Mouse (Mus musculus) liver, embryonic 16.5 days (tissue): Measurements from ENCODE around the gene Syngr3. TPM values are rescaled to one million over a fixed set of nuclear protein-coding genes. Genes with fewer than 3 reads are reported as not detected.

Source experiments
- ATAC-seq: fragments of 200-750 bp; cut with Nextera tagmentation; 2 replicates; pipeline ENCODE4 v1.8.0; 2017; ENCODE audit warnings: low read depth, mild to moderate bottlenecking, moderate number of reproducible peaks, moderate library complexity
- H3K27ac ChIP-seq: fragments of 300-500 bp; sonication (generic); 2 replicates; pipeline ENCODE4 v1.5.1; 2014; ENCODE audit warnings: mild to moderate bottlenecking, low read length
- H3K27me3 ChIP-seq: fragments of 300-500 bp; sonication (generic); 2 replicates; pipeline ENCODE4 v1.6.1; 2014; ENCODE audit warnings: low read depth, low read length, mixed read lengths; ENCODE audit not compliant: control insufficient read depth, insufficient read depth
- H3K36me3 ChIP-seq: fragments of 300-500 bp; sonication (generic); 2 replicates; pipeline ENCODE4 v1.6.1; 2014; ENCODE audit warnings: mild to moderate bottlenecking; ENCODE audit not compliant: control insufficient read depth, insufficient read depth
- H3K4me1 ChIP-seq: fragments of 300-500 bp; sonication (generic); 2 replicates; pipeline ENCODE4 v1.6.1; 2014; ENCODE audit warnings: low read depth, low read length, mixed read lengths; ENCODE audit not compliant: control insufficient read depth
- H3K4me2 ChIP-seq: fragments of 300-500 bp; sonication (generic); 2 replicates; pipeline ENCODE4 v1.6.1; 2014; ENCODE audit warnings: low read depth, low read length, mixed read lengths
- H3K4me3 ChIP-seq: fragments of 300-500 bp; sonication (generic); 2 replicates; pipeline ENCODE4 v1.5.1; 2014; ENCODE audit warnings: low read depth, mild to moderate bottlenecking, low read length
- H3K9ac ChIP-seq: fragments of 300-500 bp; sonication (generic); 2 replicates; pipeline ENCODE4 v1.6.1; 2014; ENCODE audit warnings: low read depth, low read length
- H3K9me3 ChIP-seq: fragments of 300-500 bp; sonication (generic); replicated peaks from 2 replicates; pipeline ENCODE4 v1.6.1; 2016; ENCODE audit warnings: low read length; ENCODE audit not compliant: control insufficient read depth
- WGBS: fragments of 180-500 bp; shearing (Covaris S2); extraction: QIAGEN DNeasy Blood & Tissue Kit; methylation state at CpG from one replicate; pipeline ENCODE4 v1.1.7; 2014; ENCODE audit not compliant: insufficient replicate concordance; 5-methylcytosine and 5-hydroxymethylcytosine counted together
- polyA plus RNA-seq: library from polyadenylated mRNA; unstranded; fragments of >200 nt; fragmentation: Nextera tagmentation; extraction: Ambion mirVana; gene quantifications from 2 replicates; pipeline ENCODE4 v1.2.1, GENCODE M21; 2015

Syngr3 gene
- polyA plus RNA-seq, 1 experiment from 2014 or later, result 0.21 TPM

DNA sequence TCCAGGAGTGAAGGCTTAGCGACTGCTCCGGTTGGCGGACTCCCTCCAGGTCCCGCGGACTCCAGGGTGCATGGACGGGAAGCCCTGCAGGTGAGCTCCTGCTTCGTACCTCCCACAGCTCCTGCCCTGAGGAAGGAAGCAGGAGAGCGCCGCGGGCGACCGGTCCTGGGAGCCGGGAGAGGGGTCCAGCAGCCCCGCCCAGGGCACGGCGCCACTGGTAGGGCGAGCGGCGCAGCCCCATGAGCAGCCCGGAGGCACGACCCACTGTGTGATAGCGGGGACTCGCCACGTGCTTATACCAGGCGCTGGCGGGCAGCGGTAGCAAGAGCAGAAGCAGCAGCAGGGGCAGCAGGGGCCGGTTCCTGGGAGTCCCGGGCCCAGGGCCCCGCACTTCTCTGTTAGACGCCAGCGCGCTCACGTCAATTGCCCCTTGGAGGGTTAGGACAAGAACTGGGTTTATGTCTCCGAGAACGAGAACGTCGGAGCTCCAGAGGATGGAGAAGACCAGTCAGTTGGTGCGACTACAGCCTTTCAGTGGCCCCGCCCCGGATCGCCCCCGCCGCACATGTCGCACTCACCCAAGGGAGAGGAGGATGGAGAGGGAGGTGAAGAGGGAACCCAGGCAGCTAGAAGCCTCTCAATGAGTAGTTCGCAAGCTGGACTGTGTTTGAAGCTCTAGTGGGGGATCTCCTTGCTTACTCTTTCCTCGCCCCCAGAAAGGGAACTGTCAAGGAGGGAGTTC lies 31.6 kb downstream of the Syngr3 start, which contains the start of gene Npw:
Npw (minus strand) TSS at position 441 of the 742 bp plus-strand sequence.
- Histone ChIP-seq H3K4me2 (peak within 1 kb of the TSS; percentile 61), H3K27me3 (peaks cover 38% of the 10 kb centered on the region), H3K9me3 (no peaks in the 10 kb centered on the region), H3K36me3 (no peaks in the 10 kb centered on the region), H3K4me1 (peaks cover 8% of the 10 kb centered on the region), H3K4me3 (peak within 1 kb of the TSS; percentile 47), H3K9ac (0 out of 2 replicates have a peak within 1 kb of the TSS, but pooled peaks have one; percentile 28), H3K27ac (no peak within 1 kb of the TSS)
- WGBS, result 3% methylated on average over 47 of the region's 47 CpGs
- ATAC-seq, result peak; percentile 32; the same call in 1 of the 2 replicates

DNA sequence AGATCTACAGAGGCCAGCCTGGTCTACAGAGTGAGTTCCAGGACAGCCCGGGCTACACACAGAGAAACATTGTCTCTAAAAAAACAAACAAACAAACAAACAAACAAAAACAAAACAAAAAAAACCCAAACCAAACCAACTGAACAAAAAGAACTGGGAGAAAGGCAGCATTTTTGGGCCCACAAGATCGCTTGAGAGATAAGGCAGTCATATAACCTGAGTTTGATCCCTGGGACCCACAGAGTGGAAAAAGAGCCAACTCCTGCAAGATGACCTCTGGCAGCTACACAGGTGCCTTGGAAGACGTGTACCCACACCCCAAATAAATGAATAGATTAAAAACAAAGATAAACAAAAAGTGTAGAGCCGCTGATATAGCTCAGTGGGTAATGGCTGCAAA lies 34.8 kb downstream of the Syngr3 start:
- H3K4me1 ChIP-seq, result peaks cover 12% of the 10 kb centered on the region
- no peak overlapping the region for H3K4me3 ChIP-seq
- no peak for ATAC-seq
- no peak overlapping the region for H3K4me2 ChIP-seq
- peaks cover 55% of the 10 kb centered on the region for H3K27me3 ChIP-seq
- H3K36me3 ChIP-seq, result no peaks in the 10 kb centered on the region
- no peak overlapping the region for H3K27ac ChIP-seq
- H3K9ac ChIP-seq, result no peak overlapping the region
- no peaks in the 10 kb centered on the region for H3K9me3 ChIP-seq
- 62% methylated on average over 4 of the region's 4 CpGs for WGBS

DNA sequence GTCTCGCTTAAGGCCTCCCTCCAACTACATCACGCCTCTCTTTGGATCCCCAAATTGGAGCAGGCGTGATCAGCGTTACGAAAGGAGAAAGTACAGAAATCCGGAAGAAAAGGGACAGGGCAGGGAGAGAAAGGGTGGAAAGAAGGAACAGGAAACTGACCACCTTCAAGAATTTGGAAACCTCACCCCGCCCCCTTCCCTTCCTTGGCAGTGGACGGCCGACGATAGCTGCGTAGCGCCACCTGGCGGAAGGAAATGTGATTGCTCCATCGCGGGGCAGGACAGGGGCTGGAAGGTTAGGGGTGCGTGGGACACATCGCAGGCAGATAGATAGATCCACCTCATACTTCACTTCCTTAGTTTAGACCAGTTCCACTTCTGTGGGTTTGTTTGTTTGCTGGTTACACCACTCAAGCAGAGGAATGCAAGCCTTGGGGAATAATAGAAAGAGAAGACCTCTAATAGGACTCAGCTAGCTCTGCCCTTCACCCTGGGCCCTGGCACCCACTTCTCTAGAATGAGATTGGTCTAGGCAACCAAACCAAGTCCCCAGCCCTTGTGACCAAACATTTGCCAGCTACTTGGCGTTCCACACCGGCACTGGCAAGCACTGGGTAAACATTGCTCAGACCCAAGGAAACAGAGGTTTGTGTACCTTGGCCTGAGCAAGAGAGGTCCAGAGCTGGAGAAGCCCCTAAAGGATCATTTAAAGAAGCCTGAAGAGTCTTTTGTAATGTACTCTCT lies 35.6 kb downstream of the Syngr3 start:
- Histone ChIP-seq H3K36me3 (no peaks in the 10 kb centered on the region), H3K4me1 (peaks cover 14% of the 10 kb centered on the region), H3K27ac (no peak overlapping the region), H3K9ac (no peak overlapping the region), H3K27me3 (peaks cover 57% of the 10 kb centered on the region), H3K4me3 (0 out of 2 replicates have a peak overlapping the region, but pooled peaks have one; percentile 1), H3K9me3 (no peaks in the 10 kb centered on the region), H3K4me2 (peak overlapping the region; percentile 38; the same call in 1 of the 2 replicates)
- 4% methylated on average over 19 of the region's 19 CpGs for WGBS
- no peak for ATAC-seq

DNA sequence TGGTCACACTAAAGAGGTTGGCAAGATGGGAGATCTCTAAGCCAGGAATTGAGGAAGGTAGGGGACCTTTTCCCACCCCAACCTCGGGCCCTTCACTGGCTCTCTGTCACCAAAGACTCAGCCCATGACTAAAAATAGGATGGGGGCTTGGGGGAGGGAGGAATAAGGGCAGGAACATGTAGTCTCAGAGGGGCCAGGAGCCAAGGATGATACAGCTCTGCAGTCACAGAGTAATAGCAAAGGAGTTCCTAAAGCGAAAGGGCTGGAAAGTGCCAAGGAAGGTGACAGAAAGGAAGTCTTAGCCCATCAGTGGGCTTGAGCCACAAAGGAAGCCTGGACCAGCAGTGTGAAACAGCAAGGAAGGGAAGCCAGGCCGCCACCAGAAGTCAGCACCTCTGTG lies 37.9 kb downstream of the Syngr3 start:
- 36% methylated on average over 3 of the region's 3 CpGs for WGBS
- Histone ChIP-seq H3K9ac (no peak overlapping the region), H3K36me3 (no peaks in the 10 kb centered on the region), H3K9me3 (no peaks in the 10 kb centered on the region), H3K27me3 (peaks cover 44% of the 10 kb centered on the region), H3K27ac (no peak overlapping the region), H3K4me3 (no peak overlapping the region), H3K4me2 (no peak overlapping the region), H3K4me1 (peaks cover 7% of the 10 kb centered on the region)
- ATAC-seq, result no peak

DNA sequence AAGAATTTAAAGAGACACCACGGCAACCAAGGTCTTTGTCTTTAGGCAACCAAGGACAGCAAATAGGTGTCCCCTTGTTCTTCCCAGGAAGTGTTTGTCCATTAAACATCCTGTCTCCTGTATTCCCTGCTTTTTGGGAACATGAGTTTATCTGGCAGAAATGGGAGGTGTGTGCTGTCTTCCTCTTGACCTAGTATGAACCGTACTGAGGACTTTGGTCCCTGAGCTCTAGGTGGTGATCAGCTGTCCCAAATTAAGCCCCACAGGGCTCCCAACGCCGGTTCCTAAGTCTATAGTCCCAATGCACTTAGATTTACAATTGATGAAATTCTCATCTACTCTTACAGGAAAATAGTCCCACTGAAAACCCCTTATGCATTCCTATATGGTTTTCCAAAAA lies 39.0 kb downstream of the Syngr3 start:
- Histone ChIP-seq H3K27ac (no peak overlapping the region), H3K9ac (no peak overlapping the region), H3K4me2 (no peak overlapping the region), H3K36me3 (no peaks in the 10 kb centered on the region), H3K27me3 (peaks cover 38% of the 10 kb centered on the region), H3K4me1 (peaks cover 7% of the 10 kb centered on the region), H3K4me3 (no peak overlapping the region), H3K9me3 (no peaks in the 10 kb centered on the region)
- 58% methylated on average over 4 of the region's 4 CpGs for WGBS
- ATAC-seq, result no peak

DNA sequence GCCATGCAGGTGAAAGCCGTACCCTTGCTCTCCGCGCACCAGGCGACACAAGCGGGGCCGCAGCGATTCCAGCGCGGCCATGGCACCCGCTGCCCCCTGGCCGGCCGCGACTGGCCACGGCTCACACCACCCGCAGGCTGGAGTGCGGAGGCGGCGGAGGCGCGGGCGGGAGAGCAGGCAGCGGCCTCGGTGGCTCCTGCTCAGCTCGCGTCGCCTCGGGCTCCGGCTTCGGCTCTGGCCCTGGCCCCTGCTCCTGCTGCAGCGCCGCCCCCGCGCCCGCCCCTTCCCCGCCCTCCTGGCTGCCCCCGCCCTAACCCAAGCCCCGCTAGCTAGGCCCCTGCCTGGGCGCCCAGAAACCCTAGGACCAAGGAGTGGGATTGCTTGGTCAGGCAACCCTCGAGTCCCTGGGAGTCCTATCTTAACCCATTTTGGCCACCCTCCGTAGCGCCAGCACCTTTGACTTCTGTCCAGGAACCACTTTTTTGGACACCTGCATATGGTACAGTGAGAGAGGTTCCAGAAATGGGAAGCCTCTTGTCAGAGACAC lies 39.6 kb downstream of the Syngr3 start, which contains the start of gene Slc9a3r2:
Slc9a3r2 (minus strand) TSS at position 258 of the 547 bp plus-strand sequence.
- Histone ChIP-seq H3K4me2 (peak within 1 kb of the TSS; percentile 70), H3K9ac (peak within 1 kb of the TSS; percentile 62), H3K4me1 (peaks cover 7% of the 10 kb centered on the region), H3K9me3 (no peaks in the 10 kb centered on the region), H3K36me3 (no peaks in the 10 kb centered on the region), H3K27me3 (peaks cover 38% of the 10 kb centered on the region), H3K27ac (no peak within 1 kb of the TSS), H3K4me3 (peak within 1 kb of the TSS; percentile 64)
- under 1% methylated on average over 35 of the region's 41 CpGs for WGBS
- ATAC-seq, result peak; percentile 68

DNA sequence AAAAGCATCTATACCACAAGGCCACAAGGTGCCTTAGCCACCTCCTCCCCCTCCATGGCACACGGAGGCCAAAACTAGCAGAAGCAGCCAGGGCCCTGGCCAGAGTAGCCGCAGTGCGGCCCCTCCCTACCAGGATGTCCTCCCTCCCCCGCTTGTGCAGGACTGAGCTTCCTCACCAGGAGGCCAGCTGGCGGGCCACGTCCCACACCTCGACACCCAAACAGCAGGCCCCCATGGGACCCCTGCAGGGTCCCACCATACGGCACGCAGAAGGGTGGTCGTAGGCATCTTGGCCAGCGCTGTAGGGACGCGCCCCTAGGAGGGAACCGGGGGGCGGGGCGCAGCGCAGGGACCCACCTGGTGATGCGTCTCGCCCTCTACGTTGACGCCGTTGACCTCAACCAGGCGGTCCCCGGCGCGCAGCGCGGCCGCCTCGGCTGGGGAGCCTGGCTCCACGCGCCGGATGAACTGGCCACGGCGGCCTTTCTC lies 40.1 kb downstream of the Syngr3 start:
- peak overlapping the region; percentile 62 for H3K9ac ChIP-seq
- H3K27me3 ChIP-seq, result peaks cover 38% of the 10 kb centered on the region
- H3K4me2 ChIP-seq, result peak overlapping the region; percentile 70
- peak overlapping the region; percentile 64 for H3K4me3 ChIP-seq
- no peaks in the 10 kb centered on the region for H3K9me3 ChIP-seq
- H3K4me1 ChIP-seq, result peaks cover 9% of the 10 kb centered on the region
- peak; percentile 14; the same call in 1 of the 2 replicates for ATAC-seq
- H3K36me3 ChIP-seq, result no peaks in the 10 kb centered on the region
- H3K27ac ChIP-seq, result no peak overlapping the region
- WGBS, result under 1% methylated on average over 35 of the region's 35 CpGs

DNA sequence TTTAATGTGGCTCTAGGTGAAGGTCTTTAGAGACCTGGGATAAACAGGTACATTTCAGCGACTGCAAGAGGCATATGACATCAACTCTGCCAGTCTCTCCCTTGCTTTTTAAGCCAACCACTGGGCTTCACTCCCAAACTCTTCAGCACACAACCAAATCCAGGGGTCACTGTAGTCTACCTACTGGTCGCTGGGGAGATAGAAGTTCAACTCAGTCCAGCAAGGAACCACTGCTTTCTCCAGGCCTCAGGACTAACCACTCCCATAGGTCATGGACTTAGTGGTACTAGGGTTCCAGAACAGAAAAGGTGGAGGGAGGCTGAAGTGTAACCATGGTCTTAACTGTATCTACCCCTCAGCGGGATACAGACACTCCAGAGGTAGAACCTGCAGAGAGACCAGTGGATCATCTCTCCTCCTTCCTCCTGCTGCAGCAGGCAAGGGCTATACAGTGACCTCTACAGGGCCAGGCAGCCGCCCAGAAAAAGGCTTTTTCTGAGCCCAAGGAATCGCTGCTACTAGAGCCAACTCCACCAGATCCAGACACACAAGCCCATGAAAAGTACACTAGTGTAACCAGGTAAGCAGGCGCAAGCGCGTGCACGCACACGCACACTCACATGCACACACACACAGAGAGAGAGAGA lies 40.9 kb downstream of the Syngr3 start:
- Histone ChIP-seq H3K36me3 (no peaks in the 10 kb centered on the region), H3K9me3 (no peaks in the 10 kb centered on the region), H3K27ac (no peak overlapping the region), H3K4me2 (peak overlapping the region; percentile 70), H3K4me3 (peak overlapping the region; percentile 64), H3K27me3 (peaks cover 38% of the 10 kb centered on the region), H3K4me1 (peaks cover 9% of the 10 kb centered on the region), H3K9ac (no peak overlapping the region)
- no peak for ATAC-seq
- WGBS, result 67% methylated on average over 10 of the region's 10 CpGs
